Mouse (Mus musculus): ENCODE data around the gene Pex12. TPM values are rescaled to one million over a fixed set of nuclear protein-coding genes. Genes with fewer than 3 reads are reported as not detected.
"Not testable (repeated sequence)": the region's sequence is repeated elsewhere in the genome, so short reads cannot be mapped to it uniquely, and the experiment has no call there.

Gene Pex12
- polyA plus RNA-seq, 1 experiment from 2014 or later: 15.3 TPM

GRCm38 (mm10) chr11:83276251-83276650 lies 26.1 kb downstream of the Pex12 start:
- Histone ChIP-seq H3K27me3 (replicated peaks; ENCODE audit: control insufficient read depth, insufficient read depth, low read length) (no peaks in the 10 kb centered on the region), H3K9me3 (ENCODE audit: control insufficient read depth, low read length) (no peaks in the 10 kb centered on the region), H3K4me1 (ENCODE audit: control insufficient read depth, insufficient read depth, low read length) (no peaks in the 10 kb centered on the region; the same call in 1 of the 2 replicates), H3K4me3 (ENCODE audit: low read length) (no peak overlapping the region), H3K27ac (ENCODE audit: low read length) (no peak overlapping the region), H3K4me2 (ENCODE audit: low read depth, low read length) (no peak overlapping the region), H3K9ac (ENCODE audit: low read depth, low read length) (no peak overlapping the region), H3K36me3 (ENCODE audit: control insufficient read depth, insufficient read depth, low read length) (no peaks in the 10 kb centered on the region)
- WGBS: 50% methylated on average over 7 of the region's 7 CpGs
- no peak for ATAC-seq

- Histone ChIP-seq H3K27ac (ENCODE audit: low read length) (no peak overlapping the region), H3K27me3 (replicated peaks; ENCODE audit: control insufficient read depth, insufficient read depth, low read length) (no peaks in the 10 kb centered on the region), H3K4me2 (ENCODE audit: low read depth, low read length) (no peak overlapping the region), H3K36me3 (ENCODE audit: control insufficient read depth, insufficient read depth, low read length) (no peaks in the 10 kb centered on the region), H3K4me1 (ENCODE audit: control insufficient read depth, insufficient read depth, low read length) (no peaks in the 10 kb centered on the region; the same call in 1 of the 2 replicates), H3K9ac (ENCODE audit: low read depth, low read length) (no peak overlapping the region), H3K9me3 (ENCODE audit: control insufficient read depth, low read length) (no peaks in the 10 kb centered on the region), H3K4me3 (ENCODE audit: low read length) (no peak overlapping the region)
- ATAC-seq: no peak
- WGBS: 24% methylated on average over 2 of the region's 2 CpGs
These were observed 30.2 kb downstream of the Pex12 start for GRCm38 (mm10) chr11:83271951-83272843.

- no peaks in the 10 kb centered on the region for H3K36me3 ChIP-seq (ENCODE audit: control insufficient read depth, insufficient read depth, low read length)
- peak; percentile 93 for ATAC-seq
- peak overlapping the region; percentile 65 for H3K4me2 ChIP-seq (ENCODE audit: low read depth, low read length)
- H3K9ac ChIP-seq (ENCODE audit: low read depth, low read length): peak overlapping the region; percentile 71
- no peaks in the 10 kb centered on the region for H3K27me3 ChIP-seq (replicated peaks; ENCODE audit: control insufficient read depth, insufficient read depth, low read length)
- H3K9me3 ChIP-seq (ENCODE audit: control insufficient read depth, low read length): no peaks in the 10 kb centered on the region
- H3K4me1 ChIP-seq (ENCODE audit: control insufficient read depth, insufficient read depth, low read length): no peaks in the 10 kb centered on the region; the same call in 1 of the 2 replicates
- under 1% methylated on average over 26 of the region's 26 CpGs for WGBS
- H3K27ac ChIP-seq (ENCODE audit: low read length): peak overlapping the region; percentile 73
- H3K4me3 ChIP-seq (ENCODE audit: low read length): peak overlapping the region; percentile 61
These were observed 31.0 kb downstream of the Pex12 start for GRCm38 (mm10) chr11:83271151-83271950.

- peak; percentile 58 for ATAC-seq
- no peak overlapping the region for H3K27ac ChIP-seq (ENCODE audit: low read length)
These were observed 31.6 kb downstream of the Pex12 start for GRCm38 (mm10) chr11:83270842-83271150.

GRCm38 (mm10) chr11:83263146-83263545 lies 39.2 kb downstream of the Pex12 start:
- Histone ChIP-seq H3K4me3 (ENCODE audit: low read length) (no peak overlapping the region), H3K36me3 (ENCODE audit: control insufficient read depth, insufficient read depth, low read length) (no peaks in the 10 kb centered on the region), H3K4me2 (ENCODE audit: low read depth, low read length) (no peak overlapping the region), H3K4me1 (ENCODE audit: control insufficient read depth, insufficient read depth, low read length) (no peaks in the 10 kb centered on the region), H3K27me3 (replicated peaks; ENCODE audit: control insufficient read depth, insufficient read depth, low read length) (no peaks in the 10 kb centered on the region), H3K27ac (ENCODE audit: low read length) (no peak overlapping the region), H3K9ac (ENCODE audit: low read depth, low read length) (no peak overlapping the region), H3K9me3 (ENCODE audit: control insufficient read depth, low read length) (no peaks in the 10 kb centered on the region)
- no peak for ATAC-seq
- WGBS: 56% methylated on average over 3 of the region's 3 CpGs

More at GRCm38 (mm10) chr11:83270842-83271150, 31.6 kb downstream of the Pex12 start:
- 1% methylated on average over 6 of the region's 6 CpGs for WGBS
- Histone ChIP-seq H3K27me3 (replicated peaks; ENCODE audit: control insufficient read depth, insufficient read depth, low read length) (no peaks in the 10 kb centered on the region), H3K4me1 (ENCODE audit: control insufficient read depth, insufficient read depth, low read length) (no peaks in the 10 kb centered on the region; the same call in 1 of the 2 replicates), H3K36me3 (ENCODE audit: control insufficient read depth, insufficient read depth, low read length) (no peaks in the 10 kb centered on the region), H3K9ac (ENCODE audit: low read depth, low read length) (peak overlapping the region; percentile 71), H3K9me3 (ENCODE audit: control insufficient read depth, low read length) (no peaks in the 10 kb centered on the region), H3K4me2 (ENCODE audit: low read depth, low read length) (peak overlapping the region; percentile 65), H3K4me3 (ENCODE audit: low read length) (peak overlapping the region; percentile 61)

GRCm38 (mm10) chr11:83262673-83263072 lies 39.7 kb downstream of the Pex12 start:
- H3K9ac ChIP-seq (ENCODE audit: low read depth, low read length): no peak overlapping the region
- no peaks in the 10 kb centered on the region for H3K4me1 ChIP-seq (ENCODE audit: control insufficient read depth, insufficient read depth, low read length)
- no peak overlapping the region for H3K4me3 ChIP-seq (ENCODE audit: low read length)
- H3K4me2 ChIP-seq (ENCODE audit: low read depth, low read length): no peak overlapping the region
- ATAC-seq: no peak
- 96% methylated on average over 1 of the region's 1 CpGs for WGBS
- no peak overlapping the region for H3K27ac ChIP-seq (ENCODE audit: low read length)
- no peaks in the 10 kb centered on the region for H3K27me3 ChIP-seq (replicated peaks; ENCODE audit: control insufficient read depth, insufficient read depth, low read length)
- no peaks in the 10 kb centered on the region for H3K36me3 ChIP-seq (ENCODE audit: control insufficient read depth, insufficient read depth, low read length)
- no peaks in the 10 kb centered on the region for H3K9me3 ChIP-seq (ENCODE audit: control insufficient read depth, low read length)

GRCm38 (mm10) chr11:83257211-83257610 lies 45.2 kb downstream of the Pex12 start:
- H3K9me3 ChIP-seq (ENCODE audit: control insufficient read depth, low read length); H3K27me3 ChIP-seq (replicated peaks; ENCODE audit: control insufficient read depth, insufficient read depth, low read length); H3K4me1 ChIP-seq (ENCODE audit: control insufficient read depth, insufficient read depth, low read length); H3K4me3 ChIP-seq (ENCODE audit: low read length); H3K27ac ChIP-seq (ENCODE audit: low read length); ATAC-seq; H3K9ac ChIP-seq (ENCODE audit: low read depth, low read length); H3K4me2 ChIP-seq (ENCODE audit: low read depth, low read length); H3K36me3 ChIP-seq (ENCODE audit: control insufficient read depth, insufficient read depth, low read length): not testable (repeated sequence)
- WGBS: 43% methylated on average over 5 of the region's 5 CpGs

Other genes starting within 250 kb of the Pex12 start
- 6.1 and 6.9 TPM in 2 replicates for gene Slfn2, start 237.5 kb downstream of the Pex12 start, polyA plus RNA-seq (2015; fragmentation: Nextera tagmentation; extraction: Ambion mirVana)
- 0.58 and 0.70 TPM in 2 replicates for gene Slfn1, start 185.7 kb downstream of the Pex12 start, polyA plus RNA-seq (2015; fragmentation: Nextera tagmentation; extraction: Ambion mirVana)
- 0.16 and 0.17 TPM in 2 replicates for gene Slfn4, start 127.4 kb downstream of the Pex12 start, polyA plus RNA-seq (2015; fragmentation: Nextera tagmentation; extraction: Ambion mirVana)
- 0.72 and 0.95 TPM in 2 replicates for gene Slfn3, start 111.3 kb downstream of the Pex12 start, polyA plus RNA-seq (2015; fragmentation: Nextera tagmentation; extraction: Ambion mirVana)
- gene Slfn14, start 15.9 kb downstream of the Pex12 start, polyA plus RNA-seq (2015; fragmentation: Nextera tagmentation; extraction: Ambion mirVana): 0.37 and 0.73 TPM in 2 replicates
- gene Ap2b1, start 3.6 kb downstream of the Pex12 start, polyA plus RNA-seq (2015; fragmentation: Nextera tagmentation; extraction: Ambion mirVana): 46.3 and 49.1 TPM in 2 replicates
- 0.39 and 0.50 TPM in 2 replicates for gene Rasl10b, start 106.6 kb upstream of the Pex12 start, polyA plus RNA-seq (2015; fragmentation: Nextera tagmentation; extraction: Ambion mirVana)
- 0.06 and 0.13 TPM in 2 replicates for gene Gas2l2, start 126.9 kb upstream of the Pex12 start, polyA plus RNA-seq (2015; fragmentation: Nextera tagmentation; extraction: Ambion mirVana)
- 0.97 and 1.5 TPM in 2 replicates for gene 1700020L24Rik, start 135.1 kb upstream of the Pex12 start, polyA plus RNA-seq (2015; fragmentation: Nextera tagmentation; extraction: Ambion mirVana)
- gene Mmp28, start 160.5 kb upstream of the Pex12 start, polyA plus RNA-seq (2015; fragmentation: Nextera tagmentation; extraction: Ambion mirVana): 1.3 and 2.0 TPM in 2 replicates
- 8.3 and 10.0 TPM in 2 replicates for gene Taf15, start 170.5 kb upstream of the Pex12 start, polyA plus RNA-seq (2015; fragmentation: Nextera tagmentation; extraction: Ambion mirVana)
- not detected in 2 replicates for gene Heatr9, start 219.6 kb upstream of the Pex12 start, polyA plus RNA-seq (2015; fragmentation: Nextera tagmentation; extraction: Ambion mirVana)
- gene Ccl5, start 227.9 kb upstream of the Pex12 start, polyA plus RNA-seq (2015; fragmentation: Nextera tagmentation; extraction: Ambion mirVana): 3.5 and 4.8 TPM in 2 replicates